ENCODE assay signal across 24 mouse cellular contexts in the genomic region with DNA sequence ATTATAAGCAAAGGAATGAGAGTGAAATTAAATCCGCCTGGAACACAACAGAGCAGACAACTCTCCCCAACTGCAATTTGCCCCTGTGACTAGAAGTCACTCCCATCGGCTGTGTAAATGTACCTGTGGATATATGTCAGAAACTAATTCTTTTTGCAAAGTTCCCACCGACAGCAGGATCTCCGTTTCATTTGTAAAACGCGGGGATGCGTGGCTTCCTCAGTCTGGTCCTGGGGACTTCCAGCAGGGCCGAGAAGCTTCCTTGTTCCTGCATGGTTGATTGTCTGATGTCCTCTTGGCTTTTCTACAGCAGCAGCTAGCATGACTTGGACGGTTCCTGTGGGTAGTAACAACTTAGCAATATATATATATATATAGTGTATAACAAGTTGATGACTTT. TPM values are rescaled to one million over a fixed set of nuclear protein-coding genes. Genes with fewer than 3 reads are reported as not detected.
A peak's percentile ranks its signal among the peaks of the same experiment; 100 is the strongest.
DNase-seq lines count a peak whose midpoint lies in the region; ATAC-seq and TF ChIP-seq lines count a peak whose summit lies in the region.
"Had no signal": no experiment of that assay in that cellular context is flagged by ENCODE, and none has a peak within 500 bp of the region (broad histone marks: within the 10 kb centered on the region; RNA-seq: fewer than 3 reads in every experiment).

No protein-coding gene starts in this region.

- H3K9ac ChIP-seq in forebrain, embryonic 14.5 days (ENCODE audit: low read length): no peak overlapping the region
- H3K9ac ChIP-seq in forebrain, postnatal 0 days: no peak overlapping the region
- H3K9ac ChIP-seq in midbrain, embryonic 16.5 days (ENCODE audit: low read depth, low read length): no peak overlapping the region
- H3K9ac ChIP-seq in intestine, embryonic 15.5 days: no peak overlapping the region
- H3K9ac ChIP-seq in stomach, embryonic 15.5 days: no peak overlapping the region
- H3K9ac ChIP-seq in heart, embryonic 11.5 days (ENCODE audit: low read depth, low read length): no peak overlapping the region
- H3K9ac ChIP-seq: embryonic facial prominence, embryonic 12.5 days; hindbrain, embryonic 13.5 days; limb, embryonic 15.5 days had no signal

- no peak overlapping the region for H3K4me2 ChIP-seq in forebrain, embryonic 14.5 days (ENCODE audit: low read length)
- no peak overlapping the region for H3K4me2 ChIP-seq in forebrain, postnatal 0 days (ENCODE audit: low read depth)
- no peak overlapping the region for H3K4me2 ChIP-seq in midbrain, embryonic 16.5 days (ENCODE audit: low read length)
- peak overlapping the region; percentile 90 for H3K4me2 ChIP-seq in intestine, embryonic 15.5 days (replicated peaks)
- peak overlapping the region; percentile 41; the same call in 1 of the 2 replicates for H3K4me2 ChIP-seq in stomach, embryonic 15.5 days
- H3K4me2 ChIP-seq in heart, embryonic 11.5 days: no peak overlapping the region
- H3K4me2 ChIP-seq: embryonic facial prominence, embryonic 12.5 days; hindbrain, embryonic 13.5 days; limb, embryonic 15.5 days had no signal

- peak; percentile 11 for DNase-seq in forebrain, embryonic 14.5 days (ENCODE audit: low spot score)
- no peak for DNase-seq in forebrain, postnatal 0 days
- peak; percentile 51 for DNase-seq in midbrain, embryonic 10.5 days (ENCODE audit: low spot score)
- no peak for DNase-seq in adrenal gland, adult 2 months
- DNase-seq: adrenal gland, postnatal 10 days; B cell, adult 2 months; cerebellum, adult 11-12 months; cerebellum, postnatal 25 days; gastrocnemius, postnatal 14 days; kidney, adult 2 months; kidney, postnatal 14 days; right cerebral cortex, postnatal 4 days; thymus, adult 2 months had no signal

- under 1% methylated on average over 9 of the region's 9 CpGs for WGBS in forebrain, embryonic 14.5 days
- 1% methylated on average over 9 of the region's 9 CpGs for WGBS in forebrain, postnatal 0 days
- under 1% methylated on average over 9 of the region's 9 CpGs for WGBS in midbrain, embryonic 10.5 days
- WGBS in midbrain, embryonic 16.5 days: 3% methylated on average over 9 of the region's 9 CpGs
- WGBS in intestine, embryonic 15.5 days: 6% methylated on average over 9 of the region's 9 CpGs
- 5% methylated on average over 9 of the region's 9 CpGs for WGBS in stomach, embryonic 15.5 days
- WGBS in heart, embryonic 11.5 days (ENCODE audit: insufficient replicate concordance): 3% methylated on average over 9 of the region's 9 CpGs

- peaks cover 98% of the 10 kb centered on the region for H3K27me3 ChIP-seq in forebrain, embryonic 14.5 days (replicated peaks; ENCODE audit: control insufficient read depth, insufficient read depth, low read length)
- H3K27me3 ChIP-seq in forebrain, postnatal 0 days (ENCODE audit: insufficient read depth, low read length): peaks cover 88% of the 10 kb centered on the region
- H3K27me3 ChIP-seq in midbrain, embryonic 10.5 days (ENCODE audit: low read depth, poor library complexity, severe bottlenecking): peaks cover 99% of the 10 kb centered on the region
- peaks cover 75% of the 10 kb centered on the region for H3K27me3 ChIP-seq in midbrain, embryonic 16.5 days (ENCODE audit: control insufficient read depth, insufficient read depth, low read depth, low read length)
- H3K27me3 ChIP-seq in intestine, embryonic 15.5 days (replicated peaks): peaks cover 72% of the 10 kb centered on the region
- peaks cover 84% of the 10 kb centered on the region for H3K27me3 ChIP-seq in stomach, embryonic 15.5 days (replicated peaks)
- peaks cover 93% of the 10 kb centered on the region for H3K27me3 ChIP-seq in heart, embryonic 11.5 days (ENCODE audit: control insufficient read depth, insufficient read depth, low read length)

- H3K9me3 ChIP-seq in forebrain, embryonic 14.5 days (replicated peaks; ENCODE audit: control insufficient read depth, low read length): no peaks in the 10 kb centered on the region
- H3K9me3 ChIP-seq in forebrain, postnatal 0 days (ENCODE audit: low read length): no peaks in the 10 kb centered on the region
- no peaks in the 10 kb centered on the region for H3K9me3 ChIP-seq in midbrain, embryonic 10.5 days (replicated peaks)
- no peaks in the 10 kb centered on the region for H3K9me3 ChIP-seq in midbrain, embryonic 16.5 days (replicated peaks; ENCODE audit: control insufficient read depth, low read length, poor library complexity, severe bottlenecking)
- no peaks in the 10 kb centered on the region for H3K9me3 ChIP-seq in intestine, embryonic 15.5 days
- no peaks in the 10 kb centered on the region for H3K9me3 ChIP-seq in stomach, embryonic 15.5 days
- no peaks in the 10 kb centered on the region for H3K9me3 ChIP-seq in heart, embryonic 11.5 days (replicated peaks; ENCODE audit: control insufficient read depth, low read length)
- H3K9me3 ChIP-seq: embryonic facial prominence, embryonic 12.5 days; hindbrain, embryonic 13.5 days; limb, embryonic 15.5 days had no signal

- TF ChIP-seq CTCF in forebrain, postnatal 0 days (IDR thresholded peaks at IDR 0.05; ENCODE audit: low read depth): no peak

- no peaks in the 10 kb centered on the region for H3K36me3 ChIP-seq in forebrain, embryonic 14.5 days (ENCODE audit: control insufficient read depth, insufficient read depth, low read length)
- H3K36me3 ChIP-seq in forebrain, postnatal 0 days (ENCODE audit: insufficient read depth): no peaks in the 10 kb centered on the region
- no peaks in the 10 kb centered on the region; the same call in none of the 2 replicates for H3K36me3 ChIP-seq in midbrain, embryonic 10.5 days
- H3K36me3 ChIP-seq in midbrain, embryonic 16.5 days (ENCODE audit: control insufficient read depth, insufficient read depth, low read length): no peaks in the 10 kb centered on the region
- no peaks in the 10 kb centered on the region for H3K36me3 ChIP-seq in intestine, embryonic 15.5 days
- H3K36me3 ChIP-seq in stomach, embryonic 15.5 days: no peaks in the 10 kb centered on the region
- no peaks in the 10 kb centered on the region for H3K36me3 ChIP-seq in heart, embryonic 11.5 days (ENCODE audit: control insufficient read depth, insufficient read depth, low read length)
- H3K36me3 ChIP-seq: embryonic facial prominence, embryonic 12.5 days; hindbrain, embryonic 13.5 days; limb, embryonic 15.5 days had no signal

- H3K4me3 ChIP-seq in forebrain, embryonic 14.5 days (ENCODE audit: low read depth, low read length): no peak overlapping the region
- H3K4me3 ChIP-seq in forebrain, postnatal 0 days (ENCODE audit: low read depth, low read length): no peak overlapping the region
- H3K4me3 ChIP-seq in midbrain, embryonic 10.5 days: peak overlapping the region; percentile 73
- no peak overlapping the region for H3K4me3 ChIP-seq in midbrain, embryonic 16.5 days (ENCODE audit: low read depth, low read length)
- H3K4me3 ChIP-seq in intestine, embryonic 15.5 days (replicated peaks): no peak overlapping the region
- peak overlapping the region; percentile 53; the same call in 1 of the 2 replicates for H3K4me3 ChIP-seq in stomach, embryonic 15.5 days (replicated peaks)
- H3K4me3 ChIP-seq in heart, embryonic 11.5 days (ENCODE audit: low read depth, low read length): no peak overlapping the region
- H3K4me3 ChIP-seq: embryonic facial prominence, embryonic 12.5 days; hindbrain, embryonic 13.5 days; limb, embryonic 15.5 days had no signal

- H3K4me1 ChIP-seq in forebrain, embryonic 14.5 days (ENCODE audit: control insufficient read depth, insufficient read depth, low read length): 0 out of 2 replicates have a peak, but pooled peaks cover 2% of the 10 kb centered on the region
- H3K4me1 ChIP-seq in forebrain, postnatal 0 days (ENCODE audit: insufficient read depth): no peaks in the 10 kb centered on the region
- peaks cover 61% of the 10 kb centered on the region for H3K4me1 ChIP-seq in midbrain, embryonic 10.5 days
- H3K4me1 ChIP-seq in midbrain, embryonic 16.5 days (ENCODE audit: control insufficient read depth, insufficient read depth, low read length): peaks cover 5% of the 10 kb centered on the region; the same call in 1 of the 2 replicates
- peaks cover 12% of the 10 kb centered on the region for H3K4me1 ChIP-seq in intestine, embryonic 15.5 days (replicated peaks)
- peaks cover 14% of the 10 kb centered on the region; the same call in 1 of the 2 replicates for H3K4me1 ChIP-seq in stomach, embryonic 15.5 days
- peaks cover 12% of the 10 kb centered on the region; the same call in 1 of the 2 replicates for H3K4me1 ChIP-seq in heart, embryonic 11.5 days (ENCODE audit: control insufficient read depth, insufficient read depth, low read length)

- H3K27ac ChIP-seq in forebrain, embryonic 14.5 days (ENCODE audit: low read depth, low read length): no peak overlapping the region
- no peak overlapping the region for H3K27ac ChIP-seq in forebrain, postnatal 0 days (ENCODE audit: low read depth, low read length)
- H3K27ac ChIP-seq in midbrain, embryonic 10.5 days (replicated peaks): peak overlapping the region; percentile 47; the same call in 1 of the 2 replicates
- no peak overlapping the region for H3K27ac ChIP-seq in midbrain, embryonic 16.5 days (ENCODE audit: low read length)
- H3K27ac ChIP-seq in intestine, embryonic 15.5 days: 0 out of 2 replicates have a peak overlapping the region, but pooled peaks have one; percentile 54
- peak overlapping the region; percentile 65 for H3K27ac ChIP-seq in stomach, embryonic 15.5 days
- H3K27ac ChIP-seq in heart, embryonic 11.5 days (ENCODE audit: low read depth, low read length): no peak overlapping the region
- H3K27ac ChIP-seq: embryonic facial prominence, embryonic 12.5 days; hindbrain, embryonic 13.5 days; limb, embryonic 15.5 days had no signal

- no peak for ATAC-seq in forebrain, embryonic 14.5 days
- no peak for ATAC-seq in forebrain, postnatal 0 days
- no peak for ATAC-seq in midbrain, embryonic 16.5 days
- ATAC-seq in intestine, embryonic 15.5 days: no peak
- no peak for ATAC-seq in stomach, embryonic 15.5 days (ENCODE audit: insufficient read depth, low FRiP score, low read depth)
- ATAC-seq in heart, embryonic 11.5 days (replicated peaks; ENCODE audit: insufficient number of reproducible peaks, low FRiP score, low TSS enrichment): no peak

RNA-seq across cellular contexts. Expression of a gene that starts 1.2 kb away (rescaled TPM):
- 0.63 and 0.75 TPM in 2 replicates for polyA plus RNA-seq in forebrain, embryonic 14.5 days (2014; fragmentation: Nextera tagmentation; extraction: Ambion mirVana)
- total RNA-seq in forebrain, postnatal 0 days (2014; rRNA removed): 0.08 and 1.2 TPM in 2 replicates
- polyA plus RNA-seq in forebrain, postnatal 0 days (2015; fragmentation: Nextera tagmentation; extraction: Ambion mirVana): 0.23 and 0.36 TPM in 2 replicates
- polyA plus RNA-seq in midbrain, embryonic 10.5 days (2016; fragmentation: Nextera tagmentation; extraction: Ambion mirVana): 3.2 and 3.9 TPM in 2 replicates
- polyA plus RNA-seq in midbrain, embryonic 16.5 days (2015; fragmentation: Nextera tagmentation; extraction: Ambion mirVana): 1.1 and 1.8 TPM in 2 replicates
- polyA plus RNA-seq in intestine, embryonic 15.5 days (2015; fragmentation: Nextera tagmentation; extraction: Ambion mirVana): 6.4 and 8.9 TPM in 2 replicates
- 23.2 and 27.1 TPM in 2 replicates for polyA plus RNA-seq in stomach, embryonic 15.5 days (2015; fragmentation: Nextera tagmentation; extraction: Ambion mirVana)
- not detected for total RNA-seq in adrenal gland, adult 2 months (2021)
- 0.03 TPM in 1 of 2 replicates, not detected in the other for polyA plus RNA-seq in adrenal gland, adult 2 months (2012; rRNA removed)
- polyA plus RNA-seq in heart, embryonic 11.5 days (2014; fragmentation: Nextera tagmentation; extraction: Ambion mirVana): 0.27 and 0.59 TPM in 2 replicates
- total RNA-seq: gastrocnemius, postnatal 14 days; layer of hippocampus, postnatal 10 days had no signal
- polyA plus RNA-seq: frontal cortex, adult 2 months; heart, postnatal 0 days; limb, embryonic 15.5 days had no signal

RNA-seq across cellular contexts. Expression of a gene that starts 16.0 kb away (rescaled TPM):
- polyA plus RNA-seq in forebrain, embryonic 14.5 days (2014; fragmentation: Nextera tagmentation; extraction: Ambion mirVana): 0.24 and 0.61 TPM in 2 replicates
- total RNA-seq in forebrain, postnatal 0 days (2014; rRNA removed): 1.2 TPM in 2 replicates
- 0.34 and 0.74 TPM in 2 replicates for polyA plus RNA-seq in forebrain, postnatal 0 days (2015; fragmentation: Nextera tagmentation; extraction: Ambion mirVana)
- 2.1 and 2.3 TPM in 2 replicates for polyA plus RNA-seq in midbrain, embryonic 10.5 days (2016; fragmentation: Nextera tagmentation; extraction: Ambion mirVana)
- polyA plus RNA-seq in midbrain, embryonic 16.5 days (2015; fragmentation: Nextera tagmentation; extraction: Ambion mirVana): 1.1 and 1.3 TPM in 2 replicates
- polyA plus RNA-seq in intestine, embryonic 15.5 days (2015; fragmentation: Nextera tagmentation; extraction: Ambion mirVana): 0.71 and 0.92 TPM in 2 replicates
- polyA plus RNA-seq in stomach, embryonic 15.5 days (2015; fragmentation: Nextera tagmentation; extraction: Ambion mirVana): 3.8 and 4.2 TPM in 2 replicates
- not detected for total RNA-seq in adrenal gland, adult 2 months (2021)
- polyA plus RNA-seq in adrenal gland, adult 2 months (2012; rRNA removed): not detected in 2 replicates
- polyA plus RNA-seq in heart, embryonic 11.5 days (2014; fragmentation: Nextera tagmentation; extraction: Ambion mirVana): 0.10 and 0.49 TPM in 2 replicates
- total RNA-seq: gastrocnemius, postnatal 14 days; heart, adult 8-10 months had no signal
- polyA plus RNA-seq: heart, postnatal 0 days had no signal

Comparison
In these comparisons a context has a peak if more than half of its experiments do, and no peak if none do; other contexts are left out.
1. DNase-seq: peak in forebrain, embryonic 14.5 days (single experiment) and midbrain, embryonic 10.5 days (single experiment); none in forebrain, postnatal 0 days (single experiment) and adrenal gland, adult 2 months (single experiment).
2. H3K27ac ChIP-seq: peak in midbrain, embryonic 10.5 days (single experiment), intestine, embryonic 15.5 days (single experiment) and stomach, embryonic 15.5 days (single experiment); none in forebrain, embryonic 14.5 days (single experiment), forebrain, postnatal 0 days (single experiment), midbrain, embryonic 16.5 days (single experiment) and heart, embryonic 11.5 days (single experiment).
3. H3K4me3 ChIP-seq: peak in midbrain, embryonic 10.5 days (single experiment) and stomach, embryonic 15.5 days (single experiment); none in forebrain, embryonic 14.5 days (single experiment), forebrain, postnatal 0 days (single experiment), midbrain, embryonic 16.5 days (single experiment), intestine, embryonic 15.5 days (single experiment) and heart, embryonic 11.5 days (single experiment).
4. H3K4me2 ChIP-seq: peak in intestine, embryonic 15.5 days (single experiment) and stomach, embryonic 15.5 days (single experiment); none in forebrain, embryonic 14.5 days (single experiment), forebrain, postnatal 0 days (single experiment), midbrain, embryonic 16.5 days (single experiment) and heart, embryonic 11.5 days (single experiment).